Mouse (Mus musculus): ENCODE data around the gene Wdr24.

DNA sequence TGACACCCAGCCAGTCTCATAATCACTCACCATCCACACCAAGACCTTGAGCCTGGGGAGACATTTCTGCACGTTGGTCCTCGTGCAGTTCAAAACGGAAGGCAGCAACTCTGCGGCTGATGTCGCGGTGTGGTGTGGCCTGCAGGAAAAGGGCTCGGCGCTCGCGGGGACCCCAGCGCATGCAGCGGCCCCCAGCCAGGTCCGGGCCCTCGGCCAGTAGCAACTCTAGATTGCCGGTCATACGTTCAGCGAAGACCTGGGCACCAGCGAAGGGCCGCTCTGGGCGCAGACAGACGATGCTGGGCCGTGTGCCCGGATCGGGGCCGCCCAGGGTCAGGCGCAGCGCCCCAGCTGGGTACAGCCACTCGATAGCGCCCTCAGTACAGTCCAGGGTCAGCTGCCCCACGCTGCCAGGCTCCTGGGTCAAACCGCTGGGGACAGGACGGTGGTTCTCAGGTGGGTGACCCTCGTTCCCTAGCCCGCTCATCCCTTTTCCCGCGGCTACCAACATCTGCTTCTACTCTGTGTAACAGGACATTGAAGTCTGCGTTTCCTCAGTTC lies 27.1 kb upstream of the Wdr24 start:
- TF ChIP-seq CTCF (IDR thresholded peaks at IDR 0.05; ENCODE audit: insufficient read depth, low read depth, low read length) (no peak), POLR2A (IDR thresholded peaks at IDR 0.05; ENCODE audit: insufficient read depth, low read depth, low read length) (no peak)
